Mouse (Mus musculus) heart, postnatal 36 days (tissue): ENCODE measurements around the gene Ahcy. TPM values are rescaled to one million over a fixed set of nuclear protein-coding genes. Genes with fewer than 3 reads are reported as not detected.
"Not testable (repeated sequence)": the region's sequence is repeated elsewhere in the genome, so short reads cannot be mapped to it uniquely, and the experiment has no call there.

ENCODE experiments used
- DNase-seq, 2 experiments: peaks; one replicate each; pipeline ENCODE4 v3.0.0; 2021 to 2022
- intact Hi-C: fragments of 180-260 bp; cut with DNase I; formaldehyde crosslinking; loops from one replicate; pipeline ENCODE4 v1.15.1; 2025
- total RNA-seq, 2 experiments: library from RNA; stranded (reverse); gene quantifications; 2 replicates each; pipeline ENCODE4 v1.2.3; 2021

The Ahcy gene
- 10 to 100 TPM; 10.8 to 14.5 TPM for total RNA-seq

DNA sequence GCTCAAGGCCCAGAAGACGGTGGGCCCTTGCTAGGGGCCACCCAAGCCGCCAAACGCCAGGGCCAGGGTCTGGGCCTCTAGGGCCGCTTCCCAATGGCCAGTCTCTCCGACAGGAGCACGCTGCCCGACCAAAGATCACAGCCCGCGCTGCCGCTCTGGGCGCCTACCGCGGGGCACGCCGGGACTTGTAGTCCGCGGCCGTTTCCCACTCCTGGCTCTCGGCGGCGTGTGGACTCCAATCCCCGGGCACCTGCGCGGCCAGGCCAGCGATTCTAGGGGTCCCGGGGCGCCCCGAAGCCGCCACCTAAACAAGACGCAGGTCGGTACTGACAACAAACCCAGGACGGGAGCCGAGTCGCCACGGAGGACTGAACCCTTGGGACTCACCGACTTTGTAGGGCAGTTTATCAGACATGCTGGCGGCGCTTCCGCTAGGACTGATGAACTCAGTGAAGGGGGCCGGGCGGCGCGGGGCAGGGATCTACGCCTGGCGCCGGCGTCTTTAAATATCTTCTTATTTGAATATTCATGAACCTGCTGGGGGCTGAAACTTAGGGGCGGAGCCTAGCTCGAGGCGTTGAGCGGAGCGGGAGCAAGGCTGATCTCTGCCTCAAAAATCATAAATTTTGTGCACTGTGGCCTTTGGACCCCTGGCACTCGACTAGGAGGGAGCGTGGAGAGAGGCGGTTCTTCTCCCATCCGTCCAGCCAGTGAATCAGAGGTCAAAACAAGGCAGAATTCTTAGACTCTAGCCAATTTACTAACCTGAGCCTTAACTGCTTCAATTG is at the start of gene Ahcy:
Gene Ahcy (minus strand): TSS at position 520 of the 788 bp plus-strand sequence.
- intact Hi-C loops, result loop anchor here (2.0 to 5.0 kb wide), 3 partner anchors 23 to 182 kb away; partner anchors contain the start of genes Eif2s2 and Itch
- DNase-seq, result peak; percentile 88 to 94

DNA sequence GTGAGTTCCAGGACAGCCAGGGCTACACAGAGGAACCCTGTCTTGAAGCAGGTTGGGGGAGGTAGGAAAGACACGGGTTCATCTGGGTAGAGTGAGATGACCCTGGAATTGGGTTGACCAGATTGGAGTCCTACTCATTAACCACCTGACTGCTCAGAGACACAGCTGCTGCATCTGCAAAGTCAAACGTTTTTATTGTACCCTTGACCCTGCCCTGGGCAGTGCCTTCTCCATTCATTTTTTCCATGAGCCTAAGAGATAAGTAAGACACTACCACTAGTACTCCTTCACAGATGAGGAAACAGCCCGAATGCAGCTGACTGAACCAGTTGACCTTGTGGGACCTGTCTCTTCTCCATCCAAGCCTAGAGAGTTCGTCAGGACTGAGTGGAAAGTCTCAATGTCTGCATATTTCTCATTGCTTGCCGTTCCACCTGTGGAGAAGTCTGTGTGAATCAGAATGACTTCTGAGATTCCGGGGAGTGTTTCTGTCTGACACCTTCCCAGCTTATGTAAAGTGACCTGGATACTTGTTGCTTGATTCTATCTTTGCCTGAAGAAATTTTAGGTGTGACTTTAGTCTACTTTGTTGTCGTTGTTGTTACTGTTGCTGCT is 41.0 kb upstream of the Ahcy start:
- intact Hi-C loops, result no loop called here
- no peak for DNase-seq

DNA sequence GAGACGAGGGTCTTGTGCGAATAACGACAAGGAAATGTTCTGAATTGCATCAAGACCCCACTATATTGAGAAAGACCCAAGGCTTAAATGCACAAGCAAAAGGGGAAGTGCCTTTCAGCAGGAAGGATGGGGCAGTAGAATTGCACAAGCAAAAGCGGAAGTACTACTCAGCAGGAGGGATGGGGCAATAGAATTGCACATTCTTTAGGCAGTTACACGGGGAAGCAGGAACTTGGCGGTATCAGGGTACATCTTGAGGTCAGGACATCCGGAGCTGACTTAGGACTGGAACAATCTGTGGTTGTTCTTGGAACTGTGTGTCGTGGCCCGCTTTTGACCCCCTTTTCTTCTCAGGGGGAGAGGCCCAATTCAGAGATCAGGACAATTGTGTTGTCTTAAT is 33.0 kb upstream of the Ahcy start:
- intact Hi-C loops, DNase-seq: not testable (repeated sequence)

DNA sequence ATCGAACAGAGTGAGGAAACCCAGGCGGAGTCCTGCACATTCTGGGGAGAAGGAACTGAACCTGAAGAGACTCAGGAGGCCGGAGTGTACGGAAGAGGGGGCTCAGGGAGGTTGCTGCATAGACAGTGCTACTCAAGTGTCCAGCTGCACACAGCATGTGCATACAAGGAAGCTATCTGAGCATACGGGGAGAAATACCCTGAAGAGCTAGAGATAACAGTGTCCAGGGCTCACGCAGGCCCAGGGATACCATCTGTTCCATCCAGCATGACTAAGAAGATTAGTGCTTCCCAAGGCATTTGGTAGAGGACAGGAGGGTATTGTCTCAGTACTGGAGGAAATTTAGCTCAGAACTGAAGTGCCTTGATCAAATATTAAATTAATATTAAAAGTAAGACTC is 29.3 kb upstream of the Ahcy start:
- DNase-seq, result no peak

DNA sequence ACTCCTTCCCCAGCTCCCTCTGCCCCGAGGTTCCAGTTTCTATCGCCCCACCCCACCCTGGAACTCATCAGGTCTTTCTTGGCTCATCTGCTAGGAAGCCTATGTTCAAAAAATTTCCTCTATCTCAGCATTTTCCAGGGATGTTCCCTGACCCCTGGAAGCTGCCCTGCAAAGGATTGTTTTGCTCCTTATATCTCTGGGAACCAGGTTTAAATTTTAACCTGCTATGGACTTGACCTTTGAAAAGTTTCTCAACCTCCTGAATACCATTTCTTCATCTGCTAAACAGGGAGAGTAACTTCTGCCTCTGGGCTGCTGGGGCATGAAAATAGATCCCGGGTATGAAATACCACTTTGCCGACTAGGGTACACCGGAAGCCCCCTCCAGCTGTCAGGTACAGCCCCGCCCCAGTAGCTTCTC is 27.5 kb upstream of the Ahcy start:
- DNase-seq, result no peak
- intact Hi-C loops, result no loop called here

More for the DNA sequence above, 29.3 kb upstream of the Ahcy start:
- intact Hi-C loops, result no loop called here

DNA sequence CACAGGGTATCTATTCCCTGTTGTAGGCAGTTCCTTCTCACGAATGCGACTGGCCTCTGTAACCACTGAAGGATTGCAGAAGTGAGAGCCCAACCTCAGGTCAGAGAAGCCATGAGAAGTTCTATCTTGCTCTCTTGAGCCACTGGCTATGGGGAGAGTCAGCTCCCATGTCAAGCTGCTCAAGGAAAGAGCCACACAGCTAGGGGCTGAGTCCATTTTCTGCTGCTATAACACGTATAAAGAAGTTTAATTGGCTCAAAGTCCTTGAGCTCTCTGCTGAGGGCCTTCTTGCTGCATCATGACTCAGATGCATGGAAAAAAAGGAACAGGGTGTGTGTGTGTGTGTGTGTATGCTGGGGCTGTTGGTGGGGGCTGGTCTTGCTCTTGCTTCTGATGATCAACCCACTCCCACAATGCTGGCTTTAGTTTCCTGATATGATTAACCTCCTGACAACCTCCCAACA is 26.5 kb upstream of the Ahcy start:
- no peak for DNase-seq
- intact Hi-C loops, result no loop called here

DNA sequence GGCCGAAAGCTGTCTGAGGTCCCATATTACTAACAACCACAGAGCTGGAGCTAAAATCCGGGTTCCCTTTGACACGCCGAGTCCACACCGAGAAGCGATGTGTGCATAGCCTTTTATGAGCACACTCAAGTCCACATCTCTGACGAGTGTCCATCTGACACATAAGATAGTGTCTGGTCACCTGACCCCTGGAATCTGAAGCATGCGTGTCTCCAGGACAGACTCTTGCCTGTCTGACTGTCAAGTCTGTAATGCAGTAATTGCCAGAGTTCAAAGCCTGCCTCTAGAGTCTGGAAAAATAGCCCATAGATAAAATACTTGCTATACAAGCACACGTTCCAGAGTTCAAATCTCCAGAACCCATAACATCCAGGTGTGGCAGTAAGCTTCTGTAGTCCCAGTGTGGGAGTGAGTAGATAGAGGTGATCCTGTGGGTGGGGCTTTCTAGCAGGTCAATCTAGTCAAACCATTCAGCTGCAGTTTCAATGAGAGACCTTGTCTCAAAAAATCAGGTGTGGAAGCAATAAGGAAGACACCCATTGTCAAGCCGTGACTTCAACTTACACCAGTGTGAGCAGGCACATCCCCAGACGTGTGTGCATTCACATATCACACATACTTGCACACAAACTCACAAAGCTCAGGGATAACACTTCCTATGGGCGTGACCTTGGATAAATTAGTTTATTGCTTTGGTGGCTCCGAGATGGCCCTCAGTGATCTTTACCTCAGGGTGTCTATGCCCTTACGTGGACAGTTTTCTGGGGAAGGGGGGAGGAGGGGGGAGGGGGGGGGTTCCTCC is 25.9 kb upstream of the Ahcy start:
- no peak for DNase-seq
- intact Hi-C loops, result no loop called here

DNA sequence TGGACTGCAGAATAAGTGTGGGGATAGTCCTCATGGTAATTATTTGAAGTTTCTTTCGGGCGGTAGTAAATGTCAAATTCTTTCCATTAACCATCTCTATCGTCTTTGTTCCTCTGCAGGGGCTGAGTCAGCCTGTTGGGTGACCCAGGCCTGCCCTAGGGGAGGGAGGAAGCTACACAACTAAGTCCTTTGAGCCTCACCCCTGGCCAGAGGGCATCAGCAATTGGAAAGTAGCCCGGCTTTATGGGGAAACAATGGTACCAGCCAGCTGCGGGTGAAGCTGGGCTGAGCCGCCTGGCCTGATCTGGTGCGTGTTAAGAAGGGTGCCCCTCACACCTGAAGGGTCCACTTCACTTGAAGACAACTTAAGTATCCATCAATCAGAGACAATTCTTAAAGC is 25.1 kb upstream of the Ahcy start:
- intact Hi-C loops, result no loop called here
- DNase-seq, result peak; percentile 7 to 20

DNA sequence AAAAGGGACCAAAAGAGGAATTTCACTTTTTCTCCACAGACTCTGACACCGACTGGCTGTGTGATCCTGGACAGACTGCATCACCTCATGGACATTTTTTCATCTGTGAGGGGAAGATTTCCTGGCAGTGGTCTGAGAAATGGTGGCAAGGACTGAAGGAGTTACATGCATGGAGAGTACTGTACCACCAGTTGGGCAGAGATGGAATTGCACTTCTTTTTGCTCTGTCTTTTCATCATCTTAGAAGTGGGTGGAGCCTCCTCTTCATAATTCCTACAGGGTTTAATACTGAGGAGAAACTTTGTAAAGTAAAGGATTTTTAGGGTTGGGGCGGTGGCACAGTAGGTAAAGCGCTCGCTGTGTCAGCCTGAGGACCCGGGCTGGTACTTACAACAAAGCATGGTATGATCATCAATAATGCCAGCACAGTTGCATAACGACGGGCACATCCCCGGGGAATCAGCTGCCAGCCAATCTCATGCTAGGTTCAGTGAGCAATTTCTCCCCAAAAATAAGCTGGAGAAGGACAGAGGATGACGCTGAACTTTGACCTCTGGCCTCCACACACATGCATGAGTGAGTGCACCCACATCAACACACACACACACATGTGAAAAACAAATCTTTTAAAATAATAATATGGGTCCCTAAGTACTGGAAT is 24.6 kb upstream of the Ahcy start:
- intact Hi-C loops, result no loop called here
- DNase-seq, result no peak

DNA sequence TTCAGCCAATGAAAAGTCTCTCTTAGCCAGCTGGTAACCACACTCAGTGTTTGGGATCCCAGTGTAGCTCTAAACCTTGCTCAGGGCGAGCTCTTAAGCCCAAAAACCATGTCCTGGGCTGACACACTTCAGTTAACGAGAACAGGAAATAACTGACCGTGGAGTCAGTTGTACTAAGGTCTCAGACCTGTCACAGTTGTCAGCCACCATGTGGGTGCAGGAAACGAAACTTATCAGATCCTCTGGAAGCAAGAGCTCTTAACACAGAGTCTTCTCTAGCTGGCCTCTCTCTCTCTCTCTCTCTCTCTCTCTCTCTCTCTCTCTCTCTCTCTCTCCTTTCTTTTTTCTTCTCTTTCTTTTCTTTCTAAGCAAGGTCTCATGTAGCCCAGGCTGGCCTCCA is 19.1 kb upstream of the Ahcy start:
- DNase-seq, result no peak
- intact Hi-C loops, result no loop called here

DNA sequence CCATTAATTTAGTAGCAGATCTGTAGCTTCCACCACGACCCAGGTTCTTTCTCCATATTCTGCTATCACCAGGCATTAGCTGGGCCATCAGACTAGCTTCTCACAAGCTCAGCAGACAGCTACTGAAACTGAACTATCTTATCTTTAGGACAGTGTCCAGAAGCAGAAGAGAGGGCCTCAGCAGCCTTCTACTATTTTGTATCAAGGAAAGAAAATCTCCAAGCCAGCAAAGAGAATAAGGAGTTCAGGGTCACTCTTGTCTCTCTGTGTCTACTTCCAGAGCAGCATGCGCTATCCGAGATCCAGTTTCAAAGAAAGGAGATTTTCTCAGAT is 17.4 kb upstream of the Ahcy start:
- intact Hi-C loops, result no loop called here
- no peak for DNase-seq

DNA sequence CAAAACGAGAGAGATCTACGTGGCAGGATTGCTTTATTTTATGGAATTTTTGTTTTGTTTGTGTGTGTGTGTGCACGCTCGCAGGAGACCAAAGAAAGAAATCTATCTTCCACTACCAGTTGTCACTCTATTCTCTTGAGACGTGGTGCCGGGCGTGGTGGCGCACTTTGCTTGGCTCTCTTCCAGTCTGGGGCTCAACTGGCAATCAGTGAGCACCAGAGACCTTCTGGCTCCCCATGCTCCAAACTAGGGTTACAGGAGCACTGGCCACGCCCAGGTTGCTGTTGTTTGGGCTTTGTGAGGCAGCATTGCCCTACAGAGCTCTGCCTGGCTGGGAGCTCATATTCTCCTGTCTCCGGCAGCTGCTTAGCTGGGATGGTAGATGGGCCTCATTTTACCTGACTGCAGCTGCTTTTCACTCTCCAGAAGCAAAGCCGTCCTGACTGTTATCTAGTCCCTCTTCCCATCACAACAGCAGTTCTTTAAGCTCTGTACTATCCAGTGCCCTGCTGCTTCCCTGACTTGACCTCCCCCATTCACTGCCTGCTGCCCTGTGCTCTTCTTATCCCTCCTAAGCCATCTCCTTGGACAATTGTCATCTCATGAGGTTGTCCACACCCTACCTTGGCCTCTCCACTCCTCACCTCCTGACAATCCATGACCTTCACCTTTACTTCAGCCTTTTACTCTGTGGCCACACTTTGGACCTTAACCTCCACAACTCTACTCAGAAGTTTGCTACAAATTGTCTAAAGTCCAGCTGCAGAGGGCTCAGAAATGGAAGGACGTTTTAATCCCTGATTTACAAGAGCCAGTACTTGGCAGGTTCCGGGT is 16.8 kb upstream of the Ahcy start:
- intact Hi-C loops, result no loop called here
- no peak for DNase-seq

DNA sequence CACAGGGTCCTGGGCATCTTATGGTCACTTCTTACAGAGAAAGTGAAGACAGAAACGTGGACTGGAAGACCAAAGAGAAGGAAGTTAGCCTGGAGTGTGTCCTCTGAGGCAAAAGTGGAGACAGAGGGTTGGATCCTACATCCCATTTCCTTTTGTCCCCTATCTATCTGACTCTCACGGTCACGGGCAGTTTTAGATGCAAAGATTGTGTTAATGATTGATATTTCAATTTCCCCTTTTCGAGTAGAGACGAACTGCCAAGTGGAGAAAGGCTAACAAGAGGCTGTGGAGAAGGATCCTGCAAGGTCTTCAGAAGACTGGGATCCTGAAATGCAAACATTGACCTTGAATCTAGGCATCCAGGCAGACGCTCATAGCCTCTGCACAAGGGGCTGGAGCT is 14.0 kb upstream of the Ahcy start:
- DNase-seq, result no peak
- intact Hi-C loops, result no loop called here

DNA sequence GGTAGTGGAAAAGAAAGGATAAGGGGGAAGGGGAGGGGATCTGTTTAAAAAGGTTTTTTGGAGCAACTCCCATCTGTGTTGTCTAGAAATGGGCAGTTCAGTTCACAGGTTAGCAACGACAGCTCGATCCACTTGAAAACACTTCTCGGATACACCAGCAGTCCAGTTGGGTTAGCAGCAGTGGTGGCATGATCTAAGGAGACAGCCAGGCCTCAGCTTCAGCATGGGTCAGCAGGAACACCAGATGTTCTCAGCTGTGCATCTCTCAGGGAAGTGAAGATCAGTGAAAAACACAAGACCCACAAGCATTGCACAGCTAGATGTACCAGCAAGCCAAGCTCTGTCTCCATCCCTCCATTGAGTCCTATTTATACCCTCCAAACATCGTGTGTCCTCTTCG is 12.0 kb upstream of the Ahcy start:
- intact Hi-C loops, result no loop called here
- DNase-seq, result no peak

DNA sequence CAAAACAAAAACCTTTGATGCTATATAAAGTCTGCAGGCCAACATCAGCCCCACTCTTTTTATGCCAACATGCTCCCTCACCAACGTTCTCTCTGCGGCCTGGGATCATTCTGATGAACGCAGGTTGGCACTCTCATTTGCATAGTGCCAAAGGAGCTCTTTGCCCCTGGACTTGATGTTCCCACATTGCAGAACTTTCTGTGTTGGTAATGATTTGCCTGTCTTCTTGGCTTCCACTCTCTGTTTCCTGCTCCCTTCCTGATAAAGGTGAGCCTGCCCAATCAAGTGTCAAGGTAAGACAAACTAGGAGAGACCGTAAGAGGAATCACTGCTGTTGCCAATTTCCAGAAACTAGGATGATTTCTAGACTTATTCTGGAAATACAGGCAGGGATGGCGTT is 10.2 kb upstream of the Ahcy start:
- DNase-seq, result no peak
- intact Hi-C loops, result loop anchor here (5.0 kb wide), 2 partner anchors 108 to 303 kb away; no protein-coding TSS in a partner anchor

DNA sequence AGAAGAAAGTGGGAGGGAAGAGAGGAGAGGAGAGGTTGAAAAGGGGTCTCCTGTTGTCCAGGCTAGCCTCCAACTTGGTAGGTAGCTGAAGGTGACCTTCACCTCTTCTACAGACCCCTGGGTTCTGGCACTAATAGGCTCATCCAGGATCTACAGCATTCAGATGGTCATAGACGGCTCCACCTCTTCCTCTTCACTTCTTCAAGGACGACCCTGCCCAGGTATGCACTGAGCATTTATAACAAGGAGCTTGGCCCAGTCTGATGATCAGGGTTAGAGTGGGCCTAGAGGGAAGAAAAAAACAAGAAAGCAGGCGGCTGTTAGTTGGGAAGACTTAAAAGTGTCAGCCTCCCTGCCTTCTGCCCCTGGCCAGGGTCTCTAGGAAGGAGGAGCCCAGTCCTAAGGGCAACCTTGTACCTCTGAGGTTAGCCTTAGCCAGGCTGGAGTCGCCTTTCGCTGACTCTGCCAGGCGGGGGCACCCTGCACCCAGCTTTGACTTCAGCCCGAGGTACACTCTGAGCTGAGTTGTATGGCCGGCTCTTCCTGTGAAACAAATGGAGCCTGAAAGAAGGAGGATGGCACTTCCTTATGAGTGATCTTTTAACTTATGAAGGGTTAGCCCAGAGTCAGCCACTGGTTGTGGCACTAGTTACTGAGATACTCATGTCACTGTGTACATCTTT is 8.0 kb upstream of the Ahcy start:
- intact Hi-C loops, result loop anchor here (1.0 to 5.0 kb wide), 3 partner anchors 90 to 305 kb away; no protein-coding TSS in a partner anchor
- DNase-seq, result peak; percentile 59 to 73

DNA sequence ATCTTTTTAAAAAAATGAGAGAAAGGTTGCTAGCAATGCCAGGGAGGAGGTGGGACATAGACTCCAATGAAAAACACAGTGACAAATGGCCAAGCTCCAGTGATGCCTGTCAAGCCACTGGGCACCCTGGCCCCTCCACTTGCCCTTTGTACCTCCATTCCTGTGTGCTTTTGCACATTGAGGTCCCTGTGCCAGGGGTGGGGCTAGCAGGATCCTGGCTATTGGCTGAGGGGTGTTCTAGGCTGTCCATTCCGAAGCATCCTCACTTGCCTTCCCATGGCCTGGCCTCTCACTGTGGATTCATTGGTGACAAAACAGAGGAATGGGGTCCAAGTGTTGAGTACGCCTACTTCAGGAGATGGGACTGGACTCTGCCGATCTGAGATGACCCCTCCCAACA is 6.8 kb upstream of the Ahcy start:
- intact Hi-C loops, result loop anchor here (5.0 kb wide), 2 partner anchors 111 to 306 kb away; no protein-coding TSS in a partner anchor
- no peak for DNase-seq

DNA sequence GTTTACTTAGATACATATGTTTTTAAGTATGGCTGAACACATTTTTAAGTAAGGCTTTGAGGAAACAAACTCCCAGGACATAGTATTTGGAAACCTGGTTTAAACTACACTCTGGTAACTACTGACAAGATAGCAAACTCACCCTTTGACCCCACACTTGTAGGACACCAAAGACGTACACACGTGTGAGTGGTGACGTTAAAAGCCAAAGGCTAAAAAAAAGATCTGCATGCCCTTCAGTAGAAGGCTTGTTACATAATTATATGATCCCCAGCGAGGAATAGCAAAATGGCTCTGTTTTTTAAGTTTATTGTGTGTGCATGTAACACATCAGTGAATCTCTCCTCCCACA is 5.9 kb upstream of the Ahcy start:
- no peak for DNase-seq
- intact Hi-C loops, result loop anchor here (5.0 kb wide), 2 partner anchors 112 to 307 kb away; no protein-coding TSS in a partner anchor

DNA sequence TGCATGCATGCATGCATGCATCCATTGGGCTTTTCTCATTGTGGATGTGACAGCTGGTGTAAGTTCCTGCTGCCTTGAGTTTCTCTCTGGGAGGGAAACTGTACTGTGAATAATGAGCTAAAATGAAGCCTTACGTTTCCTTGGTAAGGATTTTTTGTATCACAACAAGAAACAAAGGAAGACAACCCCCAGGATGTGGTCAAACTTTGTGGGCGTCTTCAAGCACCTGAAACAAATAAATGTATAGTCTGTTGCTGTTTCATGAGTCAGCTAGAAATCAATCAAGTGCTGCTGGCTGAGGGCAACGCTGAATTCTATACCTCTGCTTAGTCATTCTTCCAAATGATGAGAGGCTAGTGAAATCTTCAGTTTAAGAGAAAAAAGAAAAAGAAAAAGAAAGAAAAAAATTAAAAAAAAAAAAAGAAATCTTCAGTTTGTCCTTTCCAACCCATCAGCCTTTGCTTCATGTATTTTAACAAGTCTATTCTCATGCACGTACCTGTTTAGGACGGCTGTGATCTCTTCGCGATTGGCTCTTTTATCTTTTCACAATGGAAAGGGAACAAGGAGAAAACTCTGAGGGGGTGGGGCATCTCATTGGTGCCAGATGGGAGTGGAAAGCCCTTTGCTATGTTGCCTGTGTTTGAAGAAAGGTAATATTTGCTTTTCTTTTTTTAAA is 5.3 kb upstream of the Ahcy start:
- no peak for DNase-seq
- intact Hi-C loops, result loop anchor here (5.0 kb wide), 2 partner anchors 113 to 308 kb away; no protein-coding TSS in a partner anchor
